Mouse (Mus musculus): ENCODE data around the gene Prrc2b. TPM values are rescaled to one million over a fixed set of nuclear protein-coding genes. Genes with fewer than 3 reads are reported as not detected.

Prrc2b gene
- polyA plus RNA-seq, 1 experiment from 2014 or later, result 20.8 TPM

- no peak for ATAC-seq
- no peaks in the 10 kb centered on the region for H3K4me1 ChIP-seq
- no peaks in the 10 kb centered on the region for H3K27me3 ChIP-seq (replicated peaks)
- H3K9me3 ChIP-seq (replicated peaks), result no peaks in the 10 kb centered on the region
- no peak overlapping the region for H3K4me3 ChIP-seq
- H3K4me2 ChIP-seq, result no peak overlapping the region
- H3K27ac ChIP-seq, result no peak overlapping the region
- 82% methylated on average over 6 of the region's 6 CpGs for WGBS (ENCODE audit: insufficient replicate concordance)
- H3K9ac ChIP-seq, result no peak overlapping the region
- H3K36me3 ChIP-seq, result peaks cover 100% of the 10 kb centered on the region
Measured at GRCm38 (mm10) chr2:32220021-32220420, 69.1 kb downstream of the Prrc2b start.

- no peak for ATAC-seq
Measured at GRCm38 (mm10) chr2:32220969-32221368, 70.1 kb downstream of the Prrc2b start.

GRCm38 (mm10) chr2:32221577-32221976, 70.7 kb downstream of the Prrc2b start:
- 78% methylated on average over 7 of the region's 7 CpGs for WGBS (ENCODE audit: insufficient replicate concordance)
- Histone ChIP-seq H3K27ac (no peak overlapping the region), H3K4me3 (no peak overlapping the region), H3K36me3 (peaks cover 100% of the 10 kb centered on the region), H3K4me2 (no peak overlapping the region), H3K4me1 (no peaks in the 10 kb centered on the region), H3K9ac (no peak overlapping the region), H3K27me3 (replicated peaks) (no peaks in the 10 kb centered on the region), H3K9me3 (replicated peaks) (no peaks in the 10 kb centered on the region)
- ATAC-seq, result no peak

More at GRCm38 (mm10) chr2:32220969-32221368, 70.1 kb downstream of the Prrc2b start:
- H3K27ac ChIP-seq, result no peak overlapping the region
- no peaks in the 10 kb centered on the region for H3K27me3 ChIP-seq (replicated peaks)
- no peak overlapping the region for H3K9ac ChIP-seq
- no peaks in the 10 kb centered on the region for H3K4me1 ChIP-seq
- H3K9me3 ChIP-seq (replicated peaks), result no peaks in the 10 kb centered on the region
- H3K4me2 ChIP-seq, result no peak overlapping the region
- H3K4me3 ChIP-seq, result no peak overlapping the region
- 87% methylated on average over 10 of the region's 10 CpGs for WGBS (ENCODE audit: insufficient replicate concordance)
- peaks cover 100% of the 10 kb centered on the region for H3K36me3 ChIP-seq

GRCm38 (mm10) chr2:32222057-32222456, 71.2 kb downstream of the Prrc2b start:
- no peaks in the 10 kb centered on the region for H3K27me3 ChIP-seq (replicated peaks)
- no peak overlapping the region for H3K9ac ChIP-seq
- 79% methylated on average over 10 of the region's 10 CpGs for WGBS (ENCODE audit: insufficient replicate concordance)
- no peaks in the 10 kb centered on the region for H3K9me3 ChIP-seq (replicated peaks)
- H3K4me2 ChIP-seq, result no peak overlapping the region
- H3K36me3 ChIP-seq, result peaks cover 100% of the 10 kb centered on the region
- no peaks in the 10 kb centered on the region for H3K4me1 ChIP-seq
- H3K4me3 ChIP-seq, result no peak overlapping the region
- no peak for ATAC-seq
- no peak overlapping the region for H3K27ac ChIP-seq

- H3K4me3 ChIP-seq, result peak overlapping the region; percentile 80
- H3K4me1 ChIP-seq, result peaks cover 43% of the 10 kb centered on the region
- WGBS (ENCODE audit: insufficient replicate concordance), result 23% methylated on average over 7 of the region's 7 CpGs
- no peaks in the 10 kb centered on the region for H3K9me3 ChIP-seq (replicated peaks)
- H3K4me2 ChIP-seq, result peak overlapping the region; percentile 94
- H3K27ac ChIP-seq, result peak overlapping the region; percentile 89; the same call in 1 of the 2 replicates
- no peaks in the 10 kb centered on the region for H3K27me3 ChIP-seq (replicated peaks)
- peaks cover 61% of the 10 kb centered on the region for H3K36me3 ChIP-seq
- H3K9ac ChIP-seq, result peak overlapping the region; percentile 86
- no peak for ATAC-seq
Measured at GRCm38 (mm10) chr2:32235433-32235832, 84.6 kb downstream of the Prrc2b start.

- Histone ChIP-seq H3K9me3 (replicated peaks) (no peaks in the 10 kb centered on the region), H3K9ac (peak within 1 kb of the TSS; percentile 86), H3K4me2 (peak within 1 kb of the TSS; percentile 94), H3K36me3 (peaks cover 61% of the 10 kb centered on the region), H3K27ac (peak within 1 kb of the TSS; percentile 89), H3K4me1 (peaks cover 43% of the 10 kb centered on the region), H3K4me3 (peak within 1 kb of the TSS; percentile 80), H3K27me3 (replicated peaks) (no peaks in the 10 kb centered on the region)
- under 1% methylated on average over 54 of the region's 54 CpGs for WGBS (ENCODE audit: insufficient replicate concordance)
- peak; percentile 90 for ATAC-seq
Measured at GRCm38 (mm10) chr2:32235886-32236759, 85.2 kb downstream of the Prrc2b start, which contains the start of gene Pomt1. TSS of gene Pomt1 (plus strand) at chr2:32236590.

- ATAC-seq, result peak; percentile 50
Measured at GRCm38 (mm10) chr2:32236760-32237487, 86.0 kb downstream of the Prrc2b start.

GRCm38 (mm10) chr2:32237571-32237970, 86.7 kb downstream of the Prrc2b start:
- H3K4me2 ChIP-seq, result peak overlapping the region; percentile 94
- WGBS (ENCODE audit: insufficient replicate concordance), result 38% methylated on average over 4 of the region's 4 CpGs

More at GRCm38 (mm10) chr2:32236760-32237487, 86.0 kb downstream of the Prrc2b start:
- peak overlapping the region; percentile 80 for H3K4me3 ChIP-seq
- H3K9me3 ChIP-seq (replicated peaks), result no peaks in the 10 kb centered on the region
- H3K36me3 ChIP-seq, result peaks cover 61% of the 10 kb centered on the region
- peak overlapping the region; percentile 94 for H3K4me2 ChIP-seq
- no peaks in the 10 kb centered on the region for H3K27me3 ChIP-seq (replicated peaks)
- peak overlapping the region; percentile 89 for H3K27ac ChIP-seq
- peak overlapping the region; percentile 86 for H3K9ac ChIP-seq
- H3K4me1 ChIP-seq, result peaks cover 43% of the 10 kb centered on the region
- under 1% methylated on average over 20 of the region's 20 CpGs for WGBS (ENCODE audit: insufficient replicate concordance)

GRCm38 (mm10) chr2:32238708-32239435, 88.0 kb downstream of the Prrc2b start:
- no peak overlapping the region for H3K9ac ChIP-seq
- no peaks in the 10 kb centered on the region for H3K27me3 ChIP-seq (replicated peaks)
- no peaks in the 10 kb centered on the region for H3K9me3 ChIP-seq (replicated peaks)
- peaks cover 61% of the 10 kb centered on the region for H3K36me3 ChIP-seq
- ATAC-seq, result no peak
- 67% methylated on average over 9 of the region's 9 CpGs for WGBS (ENCODE audit: insufficient replicate concordance)
- H3K4me1 ChIP-seq, result peaks cover 39% of the 10 kb centered on the region
- no peak overlapping the region for H3K4me2 ChIP-seq
- no peak overlapping the region for H3K4me3 ChIP-seq
- H3K27ac ChIP-seq, result no peak overlapping the region

More at GRCm38 (mm10) chr2:32237571-32237970, 86.7 kb downstream of the Prrc2b start:
- ATAC-seq, result no peak
- H3K4me1 ChIP-seq, result peaks cover 43% of the 10 kb centered on the region
- H3K36me3 ChIP-seq, result peaks cover 61% of the 10 kb centered on the region
- H3K4me3 ChIP-seq, result peak overlapping the region; percentile 80
- no peaks in the 10 kb centered on the region for H3K27me3 ChIP-seq (replicated peaks)
- H3K9me3 ChIP-seq (replicated peaks), result no peaks in the 10 kb centered on the region
- H3K27ac ChIP-seq, result peak overlapping the region; percentile 89
- H3K9ac ChIP-seq, result peak overlapping the region; percentile 86

GRCm38 (mm10) chr2:32240591-32240990, 89.7 kb downstream of the Prrc2b start:
- WGBS (ENCODE audit: insufficient replicate concordance), result 86% methylated on average over 5 of the region's 5 CpGs
- H3K36me3 ChIP-seq, result peaks cover 65% of the 10 kb centered on the region
- no peak overlapping the region for H3K27ac ChIP-seq
- ATAC-seq, result no peak
- no peaks in the 10 kb centered on the region for H3K27me3 ChIP-seq (replicated peaks)
- H3K4me2 ChIP-seq, result no peak overlapping the region
- H3K9ac ChIP-seq, result no peak overlapping the region
- H3K4me1 ChIP-seq, result peaks cover 23% of the 10 kb centered on the region
- H3K4me3 ChIP-seq, result no peak overlapping the region
- H3K9me3 ChIP-seq (replicated peaks), result no peaks in the 10 kb centered on the region

- H3K36me3 ChIP-seq, result peaks cover 89% of the 10 kb centered on the region
- H3K9me3 ChIP-seq (replicated peaks), result no peaks in the 10 kb centered on the region
- peaks cover 8% of the 10 kb centered on the region for H3K4me1 ChIP-seq
- H3K27ac ChIP-seq, result no peak overlapping the region
- no peaks in the 10 kb centered on the region for H3K27me3 ChIP-seq (replicated peaks)
- H3K9ac ChIP-seq, result no peak overlapping the region
- ATAC-seq, result no peak
- WGBS (ENCODE audit: insufficient replicate concordance), result 79% methylated on average over 4 of the region's 4 CpGs
- H3K4me2 ChIP-seq, result no peak overlapping the region
- H3K4me3 ChIP-seq, result no peak overlapping the region
Measured at GRCm38 (mm10) chr2:32242986-32243385, 92.1 kb downstream of the Prrc2b start.

Measured in liver, embryonic 12.5 days (tissue).